Mouse (Mus musculus) testis, adult 2 months (tissue): ENCODE measurements at regions not wholly inside any gene's neighbourhood (a gene's known extent, or its start where the extent isn't known, plus 50 kb on each side); places are given as distances from the start of the nearest gene placed in this dataset.

ENCODE experiments used
- CTCF ChIP-seq: fragments of 200-500 bp; IDR thresholded peaks from 2 replicates; pipeline ENCODE4 v1.5.1; 2012; ENCODE audit warnings: low read depth, mild to moderate bottlenecking, inconsistent platforms, low read length, moderate library complexity; ENCODE audit not compliant: control insufficient read depth, insufficient read depth, insufficient replicate concordance
- POLR2A ChIP-seq: fragments of 200-500 bp; IDR thresholded peaks from 2 replicates; pipeline ENCODE4 v1.6.1; 2012; ENCODE audit warnings: low read depth, mild to moderate bottlenecking, inconsistent platforms, low read length, moderate library complexity; ENCODE audit not compliant: control insufficient read depth

GRCm38 (mm10) chr1:186255476-186256080, 138.5 kb upstream of the Lyplal1 start:
- TF ChIP-seq CTCF, result no peak
- TF ChIP-seq POLR2A, result no peak
